Mouse (Mus musculus) thymus, postnatal 10 days (tissue): ENCODE measurements around the gene Slc2a9.

ENCODE experiments used
- DNase-seq, 2 experiments: peaks; one replicate each; pipeline ENCODE4 v3.0.0; 2021; ENCODE audit warnings: low spot score in 2 of 2

Slc2a9 gene

GRCm38 (mm10) chr5:38469891-38470578 is 32.9 kb downstream of the Slc2a9 start:
- peak; percentile 15 to 37 for DNase-seq

- DNase-seq: no peak
Observed at GRCm38 (mm10) chr5:38466569-38467110, 36.3 kb downstream of the Slc2a9 start.

GRCm38 (mm10) chr5:38461261-38461660 is 41.7 kb downstream of the Slc2a9 start:
- no peak for DNase-seq

GRCm38 (mm10) chr5:38450936-38451335 is 52.0 kb downstream of the Slc2a9 start:
- no peak for DNase-seq

GRCm38 (mm10) chr5:38449607-38450006 is 53.3 kb downstream of the Slc2a9 start:
- DNase-seq: no peak

GRCm38 (mm10) chr5:38448121-38448520 is 54.8 kb downstream of the Slc2a9 start:
- no peak for DNase-seq

GRCm38 (mm10) chr5:38446316-38446975 is 56.5 kb downstream of the Slc2a9 start:
- no peak for DNase-seq

GRCm38 (mm10) chr5:38441088-38441839 is 61.7 kb downstream of the Slc2a9 start:
- DNase-seq: no peak

GRCm38 (mm10) chr5:38440252-38441005 is 62.5 kb downstream of the Slc2a9 start:
- DNase-seq: no peak

- DNase-seq: no peak
Observed at GRCm38 (mm10) chr5:38436681-38437080, 66.3 kb downstream of the Slc2a9 start.

- DNase-seq: no peak
Observed at GRCm38 (mm10) chr5:38434875-38435274, 68.1 kb downstream of the Slc2a9 start.

- DNase-seq: no peak
Observed at GRCm38 (mm10) chr5:38431201-38431600, 71.7 kb downstream of the Slc2a9 start.

- DNase-seq: no peak
Observed at GRCm38 (mm10) chr5:38429106-38429505, 73.8 kb downstream of the Slc2a9 start.

- DNase-seq: no peak
Observed at GRCm38 (mm10) chr5:38427757-38428156, 75.2 kb downstream of the Slc2a9 start.

GRCm38 (mm10) chr5:38425569-38425968 is 77.4 kb downstream of the Slc2a9 start:
- no peak for DNase-seq

- DNase-seq: no peak
Observed at GRCm38 (mm10) chr5:38422426-38422825, 80.5 kb downstream of the Slc2a9 start.

- no peak for DNase-seq
Observed at GRCm38 (mm10) chr5:38418799-38419198, 84.1 kb downstream of the Slc2a9 start.

- DNase-seq: no peak
Observed at GRCm38 (mm10) chr5:38403612-38404011, 99.3 kb downstream of the Slc2a9 start.

GRCm38 (mm10) chr5:38402288-38402687 is 100.7 kb downstream of the Slc2a9 start:
- DNase-seq: no peak

GRCm38 (mm10) chr5:38388857-38389256 is 114.1 kb downstream of the Slc2a9 start:
- no peak for DNase-seq

- DNase-seq: no peak
Observed at GRCm38 (mm10) chr5:38388420-38388823, 114.5 kb downstream of the Slc2a9 start.

GRCm38 (mm10) chr5:38379970-38380369 is 123.0 kb downstream of the Slc2a9 start:
- DNase-seq: no peak
